In genomic region chr17:24352370-24353194, GRCm38 (mm10) we compare ENCODE assay signal across 8 mouse cellular contexts. TPM values are rescaled to one million over a fixed set of nuclear protein-coding genes. Genes with fewer than 3 reads are reported as not detected.
DNase-seq lines count a peak whose midpoint lies in the region; ATAC-seq and TF ChIP-seq lines count a peak whose summit lies in the region.

No protein-coding gene starts in this region.

- peaks cover 4% of the 10 kb centered on the region; the same call in 1 of the 2 replicates for H3K4me1 ChIP-seq in forebrain, embryonic 11.5 days (replicated peaks; ENCODE audit: control insufficient read depth, insufficient read depth, low read length)
- H3K4me1 ChIP-seq in kidney, postnatal 0 days (replicated peaks; ENCODE audit: insufficient read depth, low read length), result peaks cover 7% of the 10 kb centered on the region
- peaks cover 11% of the 10 kb centered on the region for H3K4me1 ChIP-seq in midbrain, postnatal 0 days (ENCODE audit: insufficient read depth, low read length)

- H3K9me3 ChIP-seq in forebrain, embryonic 11.5 days (ENCODE audit: control insufficient read depth, low read length), result no peaks in the 10 kb centered on the region
- no peaks in the 10 kb centered on the region for H3K9me3 ChIP-seq in kidney, postnatal 0 days (replicated peaks; ENCODE audit: low read length)
- H3K9me3 ChIP-seq in midbrain, postnatal 0 days (ENCODE audit: low read length), result no peaks in the 10 kb centered on the region

- peak overlapping the region; percentile 78 for H3K9ac ChIP-seq in forebrain, embryonic 11.5 days (ENCODE audit: low read length)
- peak overlapping the region; percentile 78 for H3K9ac ChIP-seq in kidney, postnatal 0 days (ENCODE audit: low read depth, low read length)
- peak overlapping the region; percentile 88 for H3K9ac ChIP-seq in midbrain, postnatal 0 days (replicated peaks; ENCODE audit: low read length, poor library complexity, severe bottlenecking)

- peak; percentile 55 for DNase-seq in kidney, adult 11 months
- DNase-seq in kidney, adult 9 months, result no peak
- DNase-seq in NIH3T3 (ENCODE audit: low read depth), result peak; percentile 55
- DNase-seq in forebrain, embryonic 11.5 days (ENCODE audit: low spot score), result no peak
- no peak for DNase-seq in kidney, postnatal 0 days (ENCODE audit: low spot score)
- DNase-seq in midbrain, postnatal 0 days (ENCODE audit: low spot score), result peak; percentile 4
- no peak for DNase-seq in gastrocnemius, postnatal 14 days
- DNase-seq in spleen, postnatal 14 days (ENCODE audit: low spot score in 2 of 2), result no peak

- ATAC-seq in forebrain, embryonic 11.5 days (replicated peaks; ENCODE audit: low FRiP score), result peak; percentile 48
- peak; percentile 26; the same call in 1 of the 2 replicates for ATAC-seq in kidney, postnatal 0 days (replicated peaks; ENCODE audit: low FRiP score, low read depth)
- ATAC-seq in midbrain, postnatal 0 days (ENCODE audit: low FRiP score), result 0 out of 2 replicates have a peak, but pooled peaks have one; percentile 22

- TF ChIP-seq CTCF in kidney, postnatal 0 days (IDR thresholded peaks at IDR 0.05; ENCODE audit: low read depth), result no peak
- TF ChIP-seq CTCF in midbrain, postnatal 0 days (IDR thresholded peaks at IDR 0.05), result no peak; the same call in 1 of the 2 replicates

- H3K27ac ChIP-seq in forebrain, embryonic 11.5 days (ENCODE audit: low read depth, low read length), result no peak overlapping the region
- H3K27ac ChIP-seq in kidney, postnatal 0 days, result peak overlapping the region; percentile 60
- peak overlapping the region; percentile 78 for H3K27ac ChIP-seq in midbrain, postnatal 0 days (ENCODE audit: low read depth, low read length)

- peak overlapping the region; percentile 96 for H3K4me2 ChIP-seq in forebrain, embryonic 11.5 days (ENCODE audit: low read depth, low read length, severe bottlenecking)
- H3K4me2 ChIP-seq in kidney, postnatal 0 days (ENCODE audit: low read length), result peak overlapping the region; percentile 92
- peak overlapping the region; percentile 76 for H3K4me2 ChIP-seq in midbrain, postnatal 0 days (ENCODE audit: low read depth, low read length, poor library complexity, severe bottlenecking)

- intact Hi-C loops in gastrocnemius, postnatal 14 days (cut with DNase I; ENCODE audit: low total_unique reads), result no loop called here

- peak overlapping the region; percentile 74 for H3K4me3 ChIP-seq in forebrain, embryonic 11.5 days (ENCODE audit: low read depth, low read length)
- H3K4me3 ChIP-seq in kidney, postnatal 0 days (replicated peaks; ENCODE audit: low read depth, low read length), result peak overlapping the region; percentile 53
- H3K4me3 ChIP-seq in midbrain, postnatal 0 days (ENCODE audit: low read depth, low read length), result peak overlapping the region; percentile 90

- 1% methylated on average over 36 of the region's 36 CpGs for WGBS in forebrain, embryonic 11.5 days
- 2% methylated on average over 36 of the region's 36 CpGs for WGBS in kidney, postnatal 0 days
- WGBS in midbrain, postnatal 0 days, result 2% methylated on average over 36 of the region's 36 CpGs

- H3K36me3 ChIP-seq in forebrain, embryonic 11.5 days (ENCODE audit: control insufficient read depth, insufficient read depth, low read length), result no peaks in the 10 kb centered on the region
- no peaks in the 10 kb centered on the region for H3K36me3 ChIP-seq in kidney, postnatal 0 days (ENCODE audit: insufficient read depth, low read length)
- H3K36me3 ChIP-seq in midbrain, postnatal 0 days (ENCODE audit: insufficient read depth, low read length), result no peaks in the 10 kb centered on the region; the same call in 1 of the 2 replicates

- peaks cover 8% of the 10 kb centered on the region for H3K27me3 ChIP-seq in forebrain, embryonic 11.5 days (ENCODE audit: control insufficient read depth, insufficient read depth, low read length)
- H3K27me3 ChIP-seq in kidney, postnatal 0 days (ENCODE audit: insufficient read depth, low read length), result 0 out of 2 replicates have a peak, but pooled peaks cover 4% of the 10 kb centered on the region
- H3K27me3 ChIP-seq in midbrain, postnatal 0 days (ENCODE audit: insufficient read depth, low read length), result no peaks in the 10 kb centered on the region

RNA-seq across cellular contexts. Expression of gene Abca3, which starts 0.8 kb away (rescaled TPM):
- polyA plus RNA-seq in forebrain, embryonic 11.5 days (2014; fragmentation: Nextera tagmentation; extraction: Ambion mirVana), result 12.9 and 14.6 TPM in 2 replicates
- polyA plus RNA-seq in kidney, postnatal 0 days (2015; fragmentation: Nextera tagmentation; extraction: Ambion mirVana), result 21.8 TPM in 2 replicates
- 91.3 and 95.9 TPM in 2 replicates for total RNA-seq in midbrain, postnatal 0 days (2014; rRNA removed)
- 28.8 and 32.7 TPM in 2 replicates for polyA plus RNA-seq in midbrain, postnatal 0 days (2015; fragmentation: Nextera tagmentation; extraction: Ambion mirVana)
- 1 to 10 TPM; 9.0 to 9.8 TPM for total RNA-seq in gastrocnemius, postnatal 14 days (2021)

RNA-seq across cellular contexts. Expression of gene Abca17, which starts 1.7 kb away (rescaled TPM):
- not detected in 2 replicates for polyA plus RNA-seq in forebrain, embryonic 11.5 days (2014; fragmentation: Nextera tagmentation; extraction: Ambion mirVana)
- not detected in 2 replicates for polyA plus RNA-seq in kidney, postnatal 0 days (2015; fragmentation: Nextera tagmentation; extraction: Ambion mirVana)
- total RNA-seq in midbrain, postnatal 0 days (2014; rRNA removed), result 0.99 and 1.8 TPM in 2 replicates
- 1.0 and 1.1 TPM in 2 replicates for polyA plus RNA-seq in midbrain, postnatal 0 days (2015; fragmentation: Nextera tagmentation; extraction: Ambion mirVana)
- total RNA-seq in gastrocnemius, postnatal 14 days (2021), result under 1 TPM in 1 of 2 experiments, not detected in 1; 0.09 TPM

Comparison
In these comparisons a context has a peak if more than half of its experiments do, and no peak if none do; other contexts are left out.
1. DNase-seq: peak in kidney, adult 11 months (single experiment), NIH3T3 (single experiment) and midbrain, postnatal 0 days (single experiment); none in kidney, adult 9 months (single experiment), forebrain, embryonic 11.5 days (single experiment), kidney, postnatal 0 days (single experiment), gastrocnemius, postnatal 14 days (single experiment) and spleen, postnatal 14 days (0 of 2).
2. Peak in every context shown above with its lines, with median percentiles within 50 percentile points of each other: ATAC-seq, H3K4me2 ChIP-seq, H3K4me3 ChIP-seq and H3K9ac ChIP-seq.